Mouse (Mus musculus) urinary bladder, postnatal 25 days (tissue): ENCODE measurements around the gene Hbb-bh1.
"Not testable (repeated sequence)": the region's sequence is repeated elsewhere in the genome, so short reads cannot be mapped to it uniquely, and the experiment has no call there.

ENCODE experiments used
- DNase-seq: peaks from one replicate; pipeline ENCODE4 v3.0.0; 2022; ENCODE audit warnings: low spot score

Hbb-bh1 gene

DNA sequence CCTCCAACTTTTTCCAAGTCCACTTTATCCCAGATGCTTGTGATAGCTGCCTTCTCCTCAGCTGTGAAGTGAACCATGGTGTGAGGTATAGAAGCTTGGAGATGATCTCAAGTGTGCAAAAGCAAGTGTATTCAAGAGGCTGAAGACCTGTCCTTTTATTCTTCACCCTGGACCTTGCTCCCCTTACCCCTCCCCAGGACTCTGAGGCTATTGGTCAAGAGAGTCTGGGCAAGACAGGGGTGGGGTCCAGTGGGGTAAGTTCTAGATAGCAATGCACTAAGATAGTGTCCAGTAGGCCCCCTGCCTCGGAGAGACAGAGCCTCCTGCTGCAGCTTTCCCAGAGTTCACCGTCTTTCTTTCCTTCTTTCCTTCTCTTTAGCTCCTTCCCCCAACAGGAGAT, at the start of gene Hbb-bh1:
Hbb-bh1 (minus strand) TSS at position 131 of the 400 bp plus-strand sequence.
- no peak for DNase-seq

DNA sequence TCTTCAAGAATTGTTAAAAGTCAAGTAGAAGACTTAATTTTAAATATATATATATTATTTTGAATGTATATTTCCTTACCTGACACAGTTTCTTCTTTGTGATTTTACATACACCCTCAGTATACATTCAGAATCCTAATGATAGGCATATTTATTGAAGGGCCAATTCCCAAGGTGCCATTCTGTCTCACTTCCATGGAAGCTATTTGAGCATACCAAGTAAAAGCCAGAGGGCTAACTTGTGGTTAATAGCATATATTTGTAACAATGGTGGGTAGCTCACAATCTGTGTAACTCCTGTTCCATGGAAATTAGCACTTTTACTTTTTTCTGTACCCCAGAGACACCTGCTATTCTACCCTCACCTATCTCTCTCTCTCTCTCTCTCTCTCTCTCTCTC, 43.2 kb upstream of the Hbb-bh1 start, which contains the start of gene Olfr66:
Olfr66 (minus strand) TSS at position 101 of the 400 bp plus-strand sequence.
- no peak for DNase-seq

DNA sequence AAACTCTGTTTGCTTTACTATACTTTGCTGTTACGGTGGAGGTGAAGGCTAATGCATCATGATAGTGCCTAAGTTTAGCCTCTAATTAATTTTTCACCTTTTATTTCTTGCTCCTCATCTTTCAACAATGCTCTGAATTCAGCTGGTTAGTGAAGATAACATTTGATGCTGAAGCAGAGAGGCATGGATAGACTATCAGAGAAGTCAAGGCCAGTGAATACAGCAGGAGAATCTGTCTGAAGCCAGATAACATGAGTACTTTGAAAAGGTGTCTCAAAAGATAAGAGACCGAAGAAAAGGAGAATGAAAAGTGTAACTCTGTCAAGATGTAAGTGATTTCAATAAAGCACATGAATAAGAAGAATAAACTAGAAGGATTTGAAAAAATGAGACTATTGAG, 34.1 kb upstream of the Hbb-bh1 start:
- no peak for DNase-seq

DNA sequence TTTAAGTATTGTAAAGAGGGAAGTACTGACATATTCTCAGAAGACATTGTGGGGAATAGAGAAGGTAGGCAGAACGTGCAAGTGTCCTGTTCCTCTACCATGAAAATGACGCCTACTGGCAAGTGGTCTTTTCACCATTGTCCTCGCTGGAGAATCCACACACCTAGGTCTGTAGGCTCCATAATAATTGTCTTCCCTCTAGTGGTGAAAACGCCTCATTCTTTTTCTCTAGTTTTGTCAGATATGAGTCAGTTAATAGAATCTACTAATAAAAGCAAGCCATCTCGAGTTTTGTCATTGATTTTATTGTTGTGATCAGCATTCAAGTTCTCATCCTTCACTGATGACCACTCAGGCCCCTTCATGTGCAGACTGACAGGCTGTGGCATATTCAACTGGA, 31.5 kb upstream of the Hbb-bh1 start:
- DNase-seq = no peak

DNA sequence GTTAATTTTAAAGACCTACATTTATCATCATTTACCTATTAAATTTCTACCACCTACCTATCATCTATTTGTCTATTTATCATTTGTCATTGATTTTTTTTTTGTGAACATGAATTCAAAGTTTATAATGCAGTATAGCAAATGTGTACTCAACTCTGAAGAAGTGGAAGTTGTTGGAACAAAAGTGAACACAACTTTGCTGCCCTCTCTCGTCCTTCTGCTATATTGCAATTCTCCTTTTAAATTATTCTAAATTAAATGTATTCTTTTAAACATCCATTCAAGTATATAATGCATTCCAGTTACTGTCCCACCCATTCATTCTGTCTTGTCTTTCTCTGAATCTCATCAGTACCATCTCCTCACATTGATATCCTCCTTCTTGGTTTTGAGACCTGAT, 30.1 kb upstream of the Hbb-bh1 start:
- no peak for DNase-seq

DNA sequence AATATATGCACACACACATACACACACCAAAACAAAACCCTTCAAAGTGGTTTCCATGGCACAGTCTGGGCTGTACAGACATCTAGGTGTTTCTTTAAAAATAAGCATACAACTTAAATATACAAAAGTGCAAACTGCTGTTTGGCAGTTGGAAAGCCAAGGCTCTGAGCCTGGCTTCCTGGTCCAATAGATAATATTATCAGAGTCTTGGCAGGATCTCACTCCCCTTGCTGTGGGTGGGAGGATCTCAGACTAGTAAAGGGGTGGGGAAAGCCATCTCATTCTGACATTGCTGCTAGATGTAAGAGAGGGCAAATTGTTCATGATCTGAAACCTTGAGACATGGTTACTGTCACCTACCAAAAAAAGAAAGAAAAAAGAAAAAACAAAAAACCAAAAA, 27.7 kb upstream of the Hbb-bh1 start:
- no peak for DNase-seq

DNA sequence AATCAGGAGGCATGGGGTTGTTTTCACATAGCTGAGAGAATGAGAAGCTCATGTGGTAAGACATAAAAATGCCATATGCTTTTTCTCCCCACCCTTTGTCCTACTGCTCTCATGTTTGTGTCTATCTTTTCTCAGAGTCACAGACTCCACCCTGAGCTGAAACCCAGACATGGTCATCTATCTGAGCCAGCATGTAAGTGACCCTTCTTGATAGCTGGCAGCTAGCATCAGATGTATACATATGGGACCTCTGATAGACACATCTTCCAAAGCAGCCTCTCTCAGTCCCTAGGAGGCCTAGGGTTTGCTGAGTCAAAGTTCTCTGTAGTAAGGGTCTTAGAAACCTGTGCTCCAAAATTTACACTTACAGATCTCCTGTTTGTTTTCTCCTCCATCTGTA, 22.8 kb upstream of the Hbb-bh1 start:
- no peak for DNase-seq

DNA sequence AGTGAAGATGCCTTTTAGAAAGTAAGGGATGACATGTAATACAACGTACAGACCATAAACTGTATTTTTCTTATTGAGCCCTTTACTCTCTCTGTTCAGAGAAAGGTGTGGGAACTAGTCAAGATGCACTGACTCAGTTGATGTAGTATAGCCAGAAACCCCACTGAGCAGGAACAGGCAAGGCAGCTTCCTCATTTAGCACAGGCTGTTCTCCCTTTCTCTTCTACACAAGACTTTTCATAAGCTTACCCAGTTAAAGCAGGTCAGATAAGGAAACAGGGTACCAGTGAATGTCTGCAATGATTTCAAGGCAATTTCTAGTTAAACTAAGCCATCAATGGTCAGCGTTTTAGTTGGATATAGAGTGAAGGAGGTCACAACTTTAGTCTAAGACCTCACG, 18.6 kb upstream of the Hbb-bh1 start:
- DNase-seq = no peak

DNA sequence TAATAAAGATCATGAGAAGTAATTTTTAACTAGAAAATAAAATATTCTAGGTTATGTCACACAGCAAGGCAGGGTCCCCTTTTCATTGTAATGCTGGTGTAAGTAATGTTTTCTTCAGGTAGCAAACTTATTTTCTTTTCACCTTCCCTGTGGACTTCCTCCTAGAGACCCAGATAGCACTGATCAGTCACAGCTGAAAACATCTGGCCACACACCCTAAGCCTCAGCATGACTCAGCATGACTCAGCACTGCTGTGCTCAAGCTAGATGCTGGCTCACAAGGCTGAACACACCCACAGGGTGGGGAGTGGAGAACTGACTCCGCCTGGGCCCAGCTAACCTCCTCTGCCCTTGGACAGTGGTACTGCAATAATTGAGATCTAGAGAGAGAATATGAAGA, 17.9 kb upstream of the Hbb-bh1 start:
- peak; percentile 4 for DNase-seq

DNA sequence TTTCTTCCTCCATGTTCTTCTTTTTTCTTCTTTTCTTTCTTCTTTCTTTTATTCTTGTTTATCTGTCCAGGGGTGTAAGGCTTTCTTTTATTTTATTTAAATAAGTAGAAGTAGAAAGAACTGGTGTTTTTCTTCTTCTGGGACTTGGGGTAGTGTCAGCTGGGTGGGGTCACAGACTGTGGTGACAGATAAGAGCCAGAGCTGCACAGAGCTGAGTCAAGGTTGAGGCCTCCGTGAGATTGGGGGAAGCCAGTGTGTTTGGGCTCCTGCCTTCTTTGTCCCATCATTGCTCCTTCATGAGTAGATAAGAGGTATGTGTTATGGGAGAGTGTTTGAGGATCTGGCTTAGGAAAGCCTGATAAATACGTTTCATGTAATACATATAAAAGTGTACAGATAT, 16.1 kb upstream of the Hbb-bh1 start:
- DNase-seq = no peak

DNA sequence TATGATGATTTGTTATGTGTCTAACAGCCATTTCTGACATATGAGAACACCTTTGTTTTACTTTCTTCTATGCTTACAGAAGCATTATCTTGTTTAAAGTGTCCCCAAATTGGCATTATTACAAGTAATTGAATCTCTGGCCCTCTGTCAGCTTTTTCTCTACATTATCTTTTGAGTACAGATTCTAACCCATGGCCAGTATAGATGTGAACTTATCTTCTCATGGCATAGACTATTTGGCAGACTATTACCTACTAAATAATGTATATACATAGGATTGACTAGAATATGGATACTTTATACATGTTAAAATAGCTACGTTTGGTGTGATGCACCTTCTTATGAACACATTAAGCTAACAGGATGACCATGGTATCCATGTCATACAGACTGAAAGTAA, 11.7 kb upstream of the Hbb-bh1 start:
- DNase-seq = no peak

DNA sequence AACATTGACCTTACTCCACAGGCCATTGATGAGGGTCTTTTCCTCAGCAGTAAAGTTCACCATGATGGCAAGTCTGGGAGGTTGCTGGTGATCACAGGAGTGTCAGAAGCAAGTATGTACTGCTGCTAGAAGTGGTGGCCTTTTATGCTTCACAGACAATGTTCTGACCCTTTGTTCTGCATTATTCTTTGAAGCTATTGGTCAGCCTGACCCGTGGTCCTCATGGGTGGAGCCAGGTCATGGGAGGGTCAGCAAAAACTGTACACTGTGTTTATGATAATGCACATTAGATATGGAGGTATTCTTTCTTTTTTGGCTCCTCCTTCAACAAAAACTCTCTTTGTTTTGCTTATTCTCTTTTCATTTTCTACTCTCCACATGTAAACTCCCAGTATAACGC, 10.1 kb upstream of the Hbb-bh1 start, which contains the start of gene Hbb-y:
Hbb-y (minus strand) TSS at position 127 of the 400 bp plus-strand sequence.
- no peak for DNase-seq

DNA sequence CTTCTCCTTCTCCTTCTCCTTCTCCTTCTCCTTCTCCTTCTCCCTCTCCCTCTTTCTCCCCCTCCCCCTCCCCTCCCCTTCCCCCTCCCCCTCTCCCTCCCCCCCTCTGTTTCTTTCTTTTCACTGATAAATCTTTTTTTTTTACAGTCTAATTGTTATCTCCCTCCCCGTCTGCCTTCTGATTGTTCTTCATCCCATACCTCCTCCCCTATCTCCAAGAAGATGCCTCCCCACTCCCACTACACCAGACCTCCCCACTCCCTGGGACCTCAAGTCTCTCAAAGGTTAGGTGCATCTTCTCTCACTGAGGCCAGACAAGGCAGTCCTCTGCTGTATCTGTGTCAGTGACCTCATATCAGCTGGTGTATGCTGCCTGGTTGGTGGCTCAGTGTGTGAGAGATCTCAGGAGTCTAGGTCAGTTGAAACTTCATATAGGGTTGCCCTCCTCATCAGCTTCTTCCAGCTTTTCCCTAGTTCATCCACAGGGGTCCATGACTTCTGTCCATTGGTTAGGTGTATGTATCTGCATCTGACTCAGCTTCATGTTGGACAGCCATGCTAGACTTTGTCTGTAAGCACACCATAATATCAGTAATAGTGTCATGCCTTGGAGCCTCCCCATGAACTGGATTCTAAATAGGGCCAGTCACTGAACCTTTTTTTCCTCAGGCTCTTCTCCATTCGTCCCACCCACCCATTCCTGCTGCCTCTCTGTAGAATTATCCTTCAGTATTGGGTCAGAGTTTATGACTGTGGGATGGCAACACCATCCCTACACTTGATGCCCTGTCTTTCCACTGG, 1.8 kb upstream of the Hbb-bh1 start:
- DNase-seq = no peak

DNA sequence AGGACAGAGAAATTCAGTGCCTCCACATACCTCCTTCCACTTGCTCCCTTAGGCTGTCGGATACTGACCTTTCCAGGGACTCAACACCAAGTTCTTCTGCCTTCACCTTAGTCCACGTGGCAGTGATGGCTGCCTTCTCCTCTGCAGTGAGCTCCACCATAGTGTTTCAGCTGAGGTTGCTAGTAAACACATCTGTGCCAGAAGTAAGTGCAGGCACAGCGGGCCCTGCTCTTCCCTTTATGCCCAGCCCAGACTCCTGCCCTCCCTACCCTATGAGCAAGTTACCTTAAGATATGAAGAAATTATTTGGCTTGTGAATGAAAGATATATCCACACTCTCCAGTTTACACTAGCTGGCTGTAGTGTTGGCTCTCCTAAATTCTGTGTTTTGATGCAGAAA, 2.7 kb downstream of the Hbb-bh1 start, which contains the start of gene Hbb-bh2:
Hbb-bh2 (minus strand) TSS at position 253 of the 400 bp plus-strand sequence.
- DNase-seq = no peak

DNA sequence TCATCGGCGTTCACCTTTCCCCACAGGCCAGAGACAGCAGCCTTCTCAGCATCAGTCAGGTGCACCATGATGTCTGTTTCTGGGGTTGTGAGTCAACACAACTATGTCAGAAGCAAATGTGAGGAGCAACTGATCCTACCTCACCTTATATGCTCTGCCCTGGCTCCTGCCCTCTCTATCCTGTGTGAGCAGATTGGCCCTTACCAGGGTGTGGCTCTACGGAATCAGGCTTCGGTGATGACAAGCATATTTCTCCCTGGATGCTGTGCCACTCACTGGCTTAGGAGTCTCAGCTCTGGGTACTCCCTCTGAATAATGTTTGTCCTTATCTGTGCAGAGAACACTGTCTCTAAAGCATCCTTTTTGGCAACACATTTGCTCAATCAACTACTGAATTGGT, 15.2 kb downstream of the Hbb-bh1 start, which contains the start of gene Hbb-bs:
Hbb-bs (minus strand) TSS at position 289 of the 400 bp plus-strand sequence.
- DNase-seq = no peak

DNA sequence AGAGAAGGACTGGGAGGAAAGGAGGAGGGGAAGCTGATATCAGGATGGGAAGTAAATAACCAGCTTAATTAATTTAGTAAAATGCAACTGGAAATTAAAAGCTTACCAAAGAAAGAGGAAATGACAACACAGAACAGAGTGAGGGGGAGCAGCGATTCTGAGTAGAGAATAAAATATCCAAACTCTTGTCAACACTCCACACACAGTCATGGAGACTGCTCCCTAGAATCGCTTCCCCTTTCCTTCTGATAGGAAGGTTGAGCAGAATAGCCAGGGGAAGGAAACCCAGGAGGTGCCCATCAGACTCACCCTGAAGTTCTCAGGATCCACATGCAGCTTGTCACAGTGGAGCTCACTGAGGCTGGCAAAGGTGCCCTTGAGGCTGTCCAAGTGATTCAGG, 15.8 kb downstream of the Hbb-bh1 start:
- not testable (repeated sequence) for DNase-seq

DNA sequence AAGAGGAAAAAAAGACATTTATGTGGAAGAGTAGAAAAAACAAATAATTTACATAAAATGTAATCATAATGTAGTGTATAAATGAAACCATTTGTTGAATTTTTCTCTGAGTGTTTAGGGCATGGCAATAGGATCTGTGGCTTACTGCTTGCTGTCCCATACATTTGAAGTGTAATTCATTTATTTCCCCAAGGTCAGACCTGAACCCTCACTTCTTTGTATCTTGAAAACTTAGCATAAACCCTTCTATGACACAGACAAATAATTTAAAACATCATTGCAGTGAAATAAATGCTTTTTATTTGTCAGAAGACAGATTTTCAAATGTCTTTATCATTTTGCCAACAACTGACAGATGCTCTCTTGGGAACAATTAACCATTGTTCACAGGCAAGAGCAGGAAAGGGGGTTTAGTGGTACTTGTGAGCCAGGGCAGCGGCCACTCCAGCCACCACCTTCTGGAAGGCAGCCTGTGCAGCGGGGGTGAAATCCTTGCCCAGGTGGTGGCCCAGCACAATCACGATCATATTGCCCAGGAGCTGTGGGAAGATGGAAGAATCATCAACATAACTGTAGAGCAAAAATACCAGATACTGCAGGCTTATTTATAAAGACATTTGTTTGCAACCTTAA, 16.6 kb downstream of the Hbb-bh1 start:
- DNase-seq = no peak

DNA sequence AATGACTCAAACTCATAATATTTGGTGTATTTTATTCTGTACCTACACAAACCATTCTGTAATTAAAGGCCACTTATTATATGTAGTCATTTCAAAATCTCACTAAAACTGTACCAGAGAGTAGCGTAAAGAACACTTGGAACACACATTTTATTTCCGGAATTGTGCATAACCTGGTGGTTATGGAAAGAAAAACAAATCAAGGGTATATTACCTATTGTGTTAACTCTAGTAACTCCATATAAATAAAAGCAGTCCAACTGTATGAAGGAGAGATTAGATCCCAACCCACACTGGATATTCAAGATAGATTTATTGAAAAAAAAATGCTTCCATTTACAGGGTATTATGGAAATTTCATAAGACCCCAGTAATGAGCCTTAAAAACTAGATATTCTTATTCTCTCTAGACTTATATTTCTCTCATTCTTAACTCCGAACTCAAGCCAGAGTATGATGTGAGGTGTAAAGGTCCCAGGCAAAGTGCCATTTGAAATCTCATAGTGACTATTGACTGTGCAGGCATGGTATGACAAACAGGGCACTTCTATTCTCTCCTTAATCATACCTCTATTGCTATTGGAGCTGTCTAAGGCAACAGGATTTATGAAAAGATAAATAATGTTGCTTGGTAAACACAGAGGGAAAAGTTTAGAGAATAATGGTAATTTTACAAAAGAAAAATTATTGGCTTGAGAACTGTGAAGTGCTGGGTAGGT, 17.3 kb downstream of the Hbb-bh1 start:
- no peak for DNase-seq

DNA sequence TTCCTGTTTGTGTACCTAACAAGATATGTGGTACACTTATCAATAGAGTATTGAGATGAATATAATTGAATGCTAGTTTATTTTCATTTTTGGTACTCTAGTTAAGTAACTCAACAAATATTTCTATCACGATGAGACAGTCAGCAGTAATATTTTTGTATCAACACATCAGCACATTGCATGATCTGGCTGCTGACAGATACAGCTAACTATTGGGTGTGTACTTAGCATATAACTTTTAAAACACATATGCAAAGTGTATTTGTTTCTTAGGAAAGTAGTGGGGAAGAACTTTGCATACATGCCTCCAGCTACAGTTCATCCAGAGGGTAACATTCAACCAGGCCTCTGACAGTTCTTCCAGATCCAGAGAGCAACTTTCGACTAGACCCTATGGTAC, 18.4 kb downstream of the Hbb-bh1 start:
- no peak for DNase-seq

DNA sequence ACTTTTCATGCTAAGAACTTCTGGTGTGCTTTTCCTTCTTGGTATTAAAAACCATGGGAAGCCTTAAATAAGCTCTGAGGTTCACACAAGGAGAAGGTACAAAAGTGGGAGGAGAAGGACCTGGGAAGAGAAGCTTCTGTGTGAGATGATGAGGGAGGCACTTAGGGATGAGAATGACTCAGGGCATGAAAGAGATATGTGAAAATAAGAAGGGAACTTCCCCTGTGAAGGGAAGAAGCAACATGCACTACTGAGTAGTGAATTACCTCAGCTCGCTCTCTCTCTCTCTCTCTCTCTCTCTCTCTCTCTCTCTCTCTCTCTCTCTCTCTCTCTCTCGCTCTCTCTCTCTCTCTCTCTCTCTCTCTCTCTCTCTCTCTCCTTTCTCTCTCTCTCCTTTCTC, 27.9 kb downstream of the Hbb-bh1 start:
- DNase-seq = not testable (repeated sequence)

DNA sequence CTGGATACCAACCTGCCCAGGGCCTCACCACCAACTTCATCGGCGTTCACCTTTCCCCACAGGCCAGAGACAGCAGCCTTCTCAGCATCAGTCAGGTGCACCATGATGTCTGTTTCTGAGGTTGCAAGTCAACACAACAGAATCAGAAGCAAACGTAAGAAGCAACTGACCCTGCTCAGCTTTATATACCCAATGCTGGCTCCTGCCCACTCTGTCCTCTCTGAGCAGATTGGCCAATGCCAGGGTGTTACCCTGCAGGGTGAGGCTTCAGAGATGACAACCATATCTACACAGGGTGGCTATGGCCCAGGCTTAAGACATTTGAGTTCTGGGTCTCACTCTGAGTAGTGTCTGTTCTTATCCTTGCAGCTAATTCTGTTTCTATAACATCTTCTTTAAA, 29.2 kb downstream of the Hbb-bh1 start, which contains the start of gene Hbb-bt:
Hbb-bt (minus strand) TSS at position 231 of the 400 bp plus-strand sequence.
- DNase-seq = no peak

DNA sequence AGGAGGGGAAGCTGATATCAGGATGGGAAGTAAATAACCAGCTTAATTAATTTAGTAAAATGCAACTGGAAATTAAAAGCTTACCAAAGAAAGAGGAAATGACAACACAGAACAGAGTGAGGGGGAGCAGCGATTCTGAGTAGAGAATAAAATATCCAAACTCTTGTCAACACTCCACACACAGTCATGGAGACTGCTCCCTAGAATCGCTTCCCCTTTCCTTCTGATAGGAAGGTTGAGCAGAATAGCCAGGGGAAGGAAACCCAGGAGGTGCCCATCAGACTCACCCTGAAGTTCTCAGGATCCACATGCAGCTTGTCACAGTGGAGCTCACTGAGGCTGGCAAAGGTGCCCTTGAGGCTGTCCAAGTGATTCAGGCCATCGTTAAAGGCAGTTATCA, 29.8 kb downstream of the Hbb-bh1 start:
- DNase-seq = not testable (repeated sequence)

DNA sequence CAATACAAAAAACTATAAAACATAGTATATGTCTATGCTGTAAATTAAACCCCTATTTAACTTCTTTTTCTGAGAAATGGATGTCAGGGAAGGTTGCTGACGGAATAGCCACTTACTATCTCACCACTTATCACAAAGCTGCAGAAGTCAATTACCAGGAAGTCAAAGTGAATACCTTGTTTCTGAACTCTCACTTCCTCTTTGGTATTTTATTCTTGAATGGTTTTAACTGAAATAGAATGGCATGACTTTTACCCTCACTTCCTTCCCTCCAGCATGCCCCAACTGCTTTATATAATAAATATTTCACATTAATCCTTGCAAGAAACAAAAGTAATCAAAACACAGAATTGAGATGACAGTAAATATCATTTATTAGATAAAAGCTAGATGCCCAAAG, 30.8 kb downstream of the Hbb-bh1 start:
- no peak for DNase-seq
